In the genomic region with DNA sequence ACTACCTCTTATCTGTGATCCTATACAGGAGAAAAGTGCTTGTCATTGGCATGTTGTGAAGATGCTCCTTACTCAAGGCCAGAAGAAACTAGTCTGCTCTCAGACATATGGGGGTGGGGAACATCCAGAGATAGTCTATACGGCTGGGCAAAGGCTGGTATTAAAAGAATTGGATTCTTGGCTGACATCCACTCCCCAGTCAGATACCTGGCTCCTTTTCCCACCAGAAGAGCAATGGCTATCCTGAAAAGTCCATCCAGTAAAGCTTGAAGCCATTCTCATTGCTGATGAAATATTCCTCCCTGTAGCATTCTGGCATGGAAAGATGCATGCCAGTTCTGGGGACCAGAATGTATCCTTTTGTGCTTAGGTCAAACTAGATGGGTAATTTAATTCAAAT, we compare ENCODE assay signal across 12 mouse cellular contexts.
"Had no signal": no experiment of that assay in that cellular context is flagged by ENCODE, and none has a peak within 500 bp of the region (broad histone marks: within the 10 kb centered on the region; RNA-seq: fewer than 3 reads in every experiment).

No protein-coding gene starts in this region.

- DNase-seq: cerebellum, adult 9-10 months; cerebellum, adult 9-11 months; cerebellum, postnatal 36 days; embryo, embryonic 11 days; forebrain, postnatal 0 days; gastrocnemius, adult 2 months; gastrocnemius, postnatal 10 days; gastrocnemius, postnatal 14 days; gastrocnemius, postnatal 25 days; gastrocnemius, postnatal 36 days; heart, adult 18-20 months; heart, adult 2 months had no signal
